Mouse (Mus musculus) A20 (cell line): Measurements from ENCODE around the gene Mark2.

Source experiments
- DNase-seq: peaks from one replicate; pipeline ENCODE4 v3.0.0-alpha.2; 2011; ENCODE audit warnings: low read depth, low spot score

The Mark2 gene

DNA sequence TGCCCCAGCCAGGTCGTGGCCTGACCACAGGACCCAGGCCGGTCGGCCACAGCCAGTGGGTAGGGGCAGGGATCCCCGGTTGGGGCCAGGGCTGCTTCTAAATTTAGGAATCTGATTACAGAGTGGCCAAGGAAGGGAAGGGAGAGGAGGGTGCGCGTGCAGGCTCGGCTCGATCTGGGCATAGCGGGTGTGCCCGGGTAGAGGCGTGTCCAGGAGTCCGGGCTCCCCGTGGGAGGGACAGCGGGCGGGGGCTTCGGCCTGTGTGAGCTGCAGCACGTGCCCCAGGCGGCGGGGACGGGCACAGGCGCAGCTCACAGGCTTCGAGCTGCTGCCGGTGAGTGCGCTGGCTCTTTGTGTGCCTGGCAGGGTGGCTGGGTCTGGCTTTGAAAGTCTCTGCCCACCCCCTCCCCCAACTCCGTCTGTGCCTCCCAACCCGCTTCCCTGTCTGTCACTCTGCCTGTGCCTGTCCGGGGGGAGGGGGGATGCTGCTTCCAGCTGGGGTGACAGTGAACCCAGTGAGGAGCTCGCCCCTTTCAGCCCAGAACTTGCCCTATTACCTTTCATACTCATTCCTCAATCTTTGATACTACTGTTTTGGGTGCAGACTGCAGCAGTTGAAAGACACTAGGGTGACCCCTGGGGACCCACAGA lies 74.4 kb downstream of the Mark2 start, which contains the start of gene Rcor2:
Gene Rcor2, plus strand, starts transcription at position 235 of the 651 bp plus-strand sequence.
- DNase-seq, result no peak

GRCm38 (mm10) chr19:7266421-7266831 lies 75.2 kb downstream of the Mark2 start:
- no peak for DNase-seq

GRCm38 (mm10) chr19:7265478-7266191 lies 76.0 kb downstream of the Mark2 start:
- DNase-seq, result no peak

- DNase-seq, result no peak
Measured at GRCm38 (mm10) chr19:7264766-7265331, 76.8 kb downstream of the Mark2 start.

GRCm38 (mm10) chr19:7264088-7264765 lies 77.4 kb downstream of the Mark2 start:
- peak; percentile 79 for DNase-seq

GRCm38 (mm10) chr19:7262592-7262991 lies 79.1 kb downstream of the Mark2 start:
- no peak for DNase-seq

GRCm38 (mm10) chr19:7261964-7262363 lies 79.7 kb downstream of the Mark2 start:
- DNase-seq, result no peak

DNA sequence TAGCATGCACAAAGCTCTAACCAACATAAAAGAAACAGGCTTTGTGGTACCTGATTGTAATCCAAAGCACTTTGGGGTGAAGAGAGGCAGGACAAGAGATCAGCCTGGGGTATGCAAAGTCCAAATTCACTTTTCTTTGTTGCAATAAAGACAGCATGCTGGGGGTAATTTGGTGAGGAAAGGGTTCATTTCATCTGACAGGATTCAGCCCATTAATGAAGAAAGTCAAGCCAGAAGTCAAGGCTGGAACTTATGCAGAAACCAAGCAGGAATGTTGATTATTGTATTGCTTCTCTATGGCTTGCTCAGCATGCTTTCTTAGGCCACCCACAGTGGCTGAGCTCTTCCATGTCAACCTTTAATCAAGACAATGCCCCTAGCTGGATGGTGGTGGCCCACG lies 80.2 kb downstream of the Mark2 start:
- DNase-seq, result no peak

DNA sequence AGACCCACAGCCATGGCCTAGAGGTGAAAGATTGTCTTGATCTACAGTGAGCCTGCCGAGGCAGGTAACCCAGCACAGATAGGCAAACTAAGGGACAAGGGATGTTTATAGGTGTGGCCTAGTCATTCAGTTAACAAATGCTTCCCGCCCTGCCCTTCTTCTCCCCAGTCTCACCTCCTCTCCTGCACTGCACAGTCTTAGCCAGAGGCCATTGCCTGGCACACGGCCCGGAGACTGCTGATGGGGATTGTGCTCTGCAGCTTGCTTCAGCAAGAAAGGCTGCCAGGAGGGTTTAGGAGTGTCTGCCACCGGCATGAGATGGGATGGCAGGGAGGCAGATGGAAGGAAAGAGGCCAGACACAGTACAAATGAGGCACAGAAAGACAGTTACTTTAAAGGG lies 83.8 kb downstream of the Mark2 start:
- DNase-seq, result no peak

- DNase-seq, result no peak
Measured at GRCm38 (mm10) chr19:7246021-7246420, 95.6 kb downstream of the Mark2 start.

- peak; percentile 98 for DNase-seq
Measured at GRCm38 (mm10) chr19:7240782-7241690, 100.6 kb downstream of the Mark2 start, which contains the start of gene Naa40. Gene Naa40 (minus strand): TSS chr19:7241183.

DNA sequence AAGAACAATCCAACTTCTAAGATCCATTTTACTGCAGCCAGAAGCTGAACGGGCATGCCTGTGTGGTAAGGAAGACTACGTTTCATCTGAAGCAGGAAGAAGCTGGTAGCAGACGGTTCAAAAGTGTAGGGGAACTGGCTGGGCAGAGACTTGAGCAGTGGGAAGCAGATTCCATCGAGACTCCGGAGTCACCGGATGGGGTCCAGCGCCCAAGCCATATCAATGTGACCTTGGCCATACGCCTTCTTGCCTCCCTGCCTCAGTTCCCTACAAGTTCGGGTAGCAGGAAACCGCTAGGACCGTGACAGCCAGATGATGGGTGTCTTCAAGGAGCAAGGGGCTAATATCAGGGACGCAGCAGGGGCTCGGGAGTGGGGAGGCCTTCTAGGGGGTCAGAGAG lies 101.4 kb downstream of the Mark2 start:
- peak; percentile 69 for DNase-seq

GRCm38 (mm10) chr19:7239574-7239973 lies 102.1 kb downstream of the Mark2 start:
- no peak for DNase-seq

DNA sequence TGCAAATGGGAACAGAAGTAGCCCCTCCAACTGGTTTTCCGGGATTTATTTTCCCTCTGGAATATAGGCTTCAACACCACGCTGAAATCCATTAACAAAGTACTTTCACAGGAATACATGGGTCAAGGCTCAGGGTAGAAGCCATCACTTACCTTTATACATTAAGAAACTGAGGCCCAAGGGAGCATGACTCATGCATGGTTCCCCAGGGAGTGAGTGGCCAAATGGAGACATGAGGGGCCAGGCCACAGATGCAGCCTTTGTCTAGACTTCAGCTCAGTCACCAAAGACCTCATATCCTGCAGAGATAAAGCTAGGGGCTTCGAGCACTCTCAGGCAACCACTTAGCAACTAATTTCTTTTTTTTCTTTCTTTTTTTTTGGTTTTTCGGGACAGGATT lies 104.9 kb downstream of the Mark2 start:
- no peak for DNase-seq

GRCm38 (mm10) chr19:7236011-7236410 lies 105.6 kb downstream of the Mark2 start:
- DNase-seq, result no peak

GRCm38 (mm10) chr19:7235461-7235860 lies 106.2 kb downstream of the Mark2 start:
- no peak for DNase-seq

GRCm38 (mm10) chr19:7234537-7235221 lies 107.0 kb downstream of the Mark2 start:
- DNase-seq, result peak; percentile 82

- DNase-seq, result no peak
Measured at GRCm38 (mm10) chr19:7226511-7226914, 115.1 kb downstream of the Mark2 start.
